Mouse (Mus musculus) hindbrain, embryonic 16.5 days (tissue): ENCODE data around the gene Atoh7. TPM values are rescaled to one million over a fixed set of nuclear protein-coding genes. Genes with fewer than 3 reads are reported as not detected.

Experiments
- ATAC-seq: fragments of 200-750 bp; cut with Nextera tagmentation; 2 replicates; pipeline ENCODE4 v1.8.0; 2017; ENCODE audit warnings: moderate TSS enrichment, moderate library complexity
- H3K27ac ChIP-seq: fragments of 300-500 bp; sonication (generic); 2 replicates; pipeline ENCODE4 v1.5.1; 2014; ENCODE audit warnings: low read depth, mild to moderate bottlenecking, control low read depth, low read length, moderate library complexity
- H3K27me3 ChIP-seq: fragments of 300-500 bp; sonication (generic); replicated peaks from 2 replicates; pipeline ENCODE4 v1.6.1; 2014; ENCODE audit warnings: low read length; ENCODE audit not compliant: control insufficient read depth, insufficient read depth
- H3K36me3 ChIP-seq: fragments of 300-500 bp; sonication (generic); 2 replicates; pipeline ENCODE4 v1.6.1; 2014; ENCODE audit warnings: mild to moderate bottlenecking, low read length, moderate library complexity, mixed read lengths; ENCODE audit not compliant: control insufficient read depth, insufficient read depth
- H3K4me1 ChIP-seq: fragments of 300-500 bp; sonication (generic); 2 replicates; pipeline ENCODE4 v1.6.1; 2014; ENCODE audit warnings: low read depth, low read length; ENCODE audit not compliant: control insufficient read depth, insufficient read depth
- H3K4me2 ChIP-seq: fragments of 300-500 bp; sonication (generic); 2 replicates; pipeline ENCODE4 v1.6.1; 2014; ENCODE audit warnings: mild to moderate bottlenecking, low read length, control low read depth, moderate library complexity
- H3K4me3 ChIP-seq: fragments of 300-500 bp; sonication (generic); 2 replicates; pipeline ENCODE4 v1.5.1; 2014; ENCODE audit warnings: mild to moderate bottlenecking, low read length, control low read depth, moderate library complexity
- H3K9ac ChIP-seq: fragments of 300-500 bp; sonication (generic); 2 replicates; pipeline ENCODE4 v1.6.1; 2014; ENCODE audit warnings: low read depth, mild to moderate bottlenecking, control low read depth, low read length, moderate library complexity
- H3K9me3 ChIP-seq: fragments of 300-500 bp; sonication (generic); 2 replicates; pipeline ENCODE4 v1.6.1; 2014; ENCODE audit warnings: mild to moderate bottlenecking, low read length, moderate library complexity; ENCODE audit not compliant: control insufficient read depth
- WGBS: fragments of 180-500 bp; shearing (Covaris S2); extraction: QIAGEN DNeasy Blood & Tissue Kit; methylation state at CpG from one replicate; pipeline ENCODE4 v1.1.7; 2014; 5-methylcytosine and 5-hydroxymethylcytosine counted together
- polyA plus RNA-seq: library from polyadenylated mRNA; unstranded; fragments of >200 nt; fragmentation: Nextera tagmentation; extraction: Ambion mirVana; gene quantifications from 2 replicates; pipeline ENCODE4 v1.2.1, GENCODE M21; 2015

Atoh7 gene
- polyA plus RNA-seq, 1 experiment from 2014 or later: 3.0 TPM

DNA sequence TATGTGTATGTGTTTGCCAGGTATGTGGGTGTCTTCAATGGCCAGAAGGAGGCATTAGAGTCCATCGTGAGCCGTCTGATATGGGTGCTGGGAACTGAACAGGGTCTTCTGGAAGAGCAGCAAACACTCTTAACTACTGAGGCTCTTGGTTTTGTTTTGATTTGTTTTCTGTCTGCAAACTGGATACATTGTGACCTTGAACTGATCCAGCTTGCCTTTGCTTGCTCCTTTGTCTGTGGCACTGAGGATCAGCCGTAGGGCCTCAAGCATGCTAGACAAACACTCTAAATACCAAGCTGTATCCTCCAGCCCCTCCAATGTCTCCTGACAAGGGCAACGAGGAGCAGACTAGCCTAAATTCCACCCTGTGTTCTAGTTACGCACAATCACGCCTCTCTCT, 27.7 kb downstream of the Atoh7 start:
- H3K4me3 ChIP-seq: no peak overlapping the region
- no peak overlapping the region for H3K4me2 ChIP-seq
- no peak for ATAC-seq
- no peak overlapping the region for H3K9ac ChIP-seq
- no peaks in the 10 kb centered on the region for H3K36me3 ChIP-seq
- no peaks in the 10 kb centered on the region for H3K4me1 ChIP-seq
- H3K27ac ChIP-seq: no peak overlapping the region
- WGBS: 92% methylated on average over 6 of the region's 6 CpGs
- no peaks in the 10 kb centered on the region for H3K27me3 ChIP-seq
- no peaks in the 10 kb centered on the region for H3K9me3 ChIP-seq

- Histone ChIP-seq H3K36me3 (no peaks in the 10 kb centered on the region), H3K9me3 (no peaks in the 10 kb centered on the region), H3K4me3 (no peak overlapping the region), H3K4me1 (no peaks in the 10 kb centered on the region), H3K9ac (no peak overlapping the region), H3K4me2 (no peak overlapping the region), H3K27ac (no peak overlapping the region), H3K27me3 (no peaks in the 10 kb centered on the region)
- 56% methylated on average over 7 of the region's 7 CpGs for WGBS
- no peak for ATAC-seq
These were observed 28.8 kb downstream of the Atoh7 start for GRCm38 (mm10) chr10:63128256-63128655.

- Histone ChIP-seq H3K4me2 (no peak overlapping the region), H3K27me3 (no peaks in the 10 kb centered on the region), H3K9me3 (no peaks in the 10 kb centered on the region), H3K4me3 (no peak overlapping the region), H3K9ac (no peak overlapping the region), H3K36me3 (no peaks in the 10 kb centered on the region), H3K27ac (no peak overlapping the region), H3K4me1 (no peaks in the 10 kb centered on the region)
- ATAC-seq: no peak
- 72% methylated on average over 7 of the region's 7 CpGs for WGBS
These were observed 31.0 kb downstream of the Atoh7 start for GRCm38 (mm10) chr10:63130500-63130899.

- Histone ChIP-seq H3K9ac (no peak overlapping the region), H3K27me3 (no peaks in the 10 kb centered on the region), H3K4me1 (no peaks in the 10 kb centered on the region), H3K9me3 (no peaks in the 10 kb centered on the region), H3K4me3 (no peak overlapping the region), H3K27ac (no peak overlapping the region), H3K4me2 (no peak overlapping the region), H3K36me3 (no peaks in the 10 kb centered on the region)
- WGBS: 93% methylated on average over 6 of the region's 6 CpGs
- ATAC-seq: no peak
These were observed 32.9 kb downstream of the Atoh7 start for GRCm38 (mm10) chr10:63132356-63132755.

GRCm38 (mm10) chr10:63133326-63133725, 33.9 kb downstream of the Atoh7 start:
- Histone ChIP-seq H3K27ac (no peak overlapping the region), H3K9me3 (no peaks in the 10 kb centered on the region), H3K27me3 (no peaks in the 10 kb centered on the region), H3K4me3 (no peak overlapping the region), H3K4me2 (no peak overlapping the region), H3K9ac (no peak overlapping the region), H3K4me1 (no peaks in the 10 kb centered on the region), H3K36me3 (no peaks in the 10 kb centered on the region)
- 93% methylated on average over 4 of the region's 4 CpGs for WGBS
- no peak for ATAC-seq

- no peak overlapping the region for H3K4me2 ChIP-seq
- H3K9ac ChIP-seq: no peak overlapping the region
- no peaks in the 10 kb centered on the region for H3K27me3 ChIP-seq
- no peaks in the 10 kb centered on the region for H3K9me3 ChIP-seq
- 53% methylated on average over 11 of the region's 12 CpGs for WGBS
- no peaks in the 10 kb centered on the region for H3K36me3 ChIP-seq
- no peak for ATAC-seq
- H3K4me1 ChIP-seq: no peaks in the 10 kb centered on the region
- H3K4me3 ChIP-seq: no peak overlapping the region
- no peak overlapping the region for H3K27ac ChIP-seq
These were observed 36.2 kb downstream of the Atoh7 start for GRCm38 (mm10) chr10:63135680-63136079.

DNA sequence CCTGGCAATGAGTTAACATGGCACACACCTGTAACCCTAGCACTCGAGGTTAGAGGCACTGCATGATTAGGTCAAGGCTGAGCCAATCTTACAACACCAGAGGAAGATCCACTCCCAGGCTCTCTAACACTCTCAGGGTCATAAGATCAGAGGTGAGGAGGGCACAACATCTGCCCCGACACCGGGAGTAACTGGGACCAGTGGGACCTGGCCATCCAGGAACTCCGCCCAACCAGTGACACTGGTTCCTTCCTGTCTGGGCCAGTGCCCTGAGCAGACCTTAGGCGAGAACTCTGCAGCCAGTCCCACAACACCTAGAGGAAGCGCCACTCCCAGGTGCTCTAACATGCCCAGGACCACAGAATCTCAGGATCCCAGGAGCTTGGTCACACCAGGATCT, 37.0 kb downstream of the Atoh7 start:
- no peak overlapping the region for H3K27ac ChIP-seq
- H3K27me3 ChIP-seq: no peaks in the 10 kb centered on the region
- 93% methylated on average over 6 of the region's 6 CpGs for WGBS
- no peak for ATAC-seq
- no peak overlapping the region for H3K4me2 ChIP-seq
- no peaks in the 10 kb centered on the region for H3K4me1 ChIP-seq
- no peaks in the 10 kb centered on the region for H3K9me3 ChIP-seq
- H3K9ac ChIP-seq: no peak overlapping the region
- H3K4me3 ChIP-seq: no peak overlapping the region
- no peaks in the 10 kb centered on the region for H3K36me3 ChIP-seq

- no peak for ATAC-seq
- H3K27me3 ChIP-seq: no peaks in the 10 kb centered on the region
- no peaks in the 10 kb centered on the region for H3K36me3 ChIP-seq
- no peaks in the 10 kb centered on the region for H3K9me3 ChIP-seq
- WGBS: 88% methylated on average over 13 of the region's 13 CpGs
- H3K9ac ChIP-seq: no peak overlapping the region
- H3K27ac ChIP-seq: no peak overlapping the region
- H3K4me1 ChIP-seq: no peaks in the 10 kb centered on the region
- H3K4me3 ChIP-seq: no peak overlapping the region
- H3K4me2 ChIP-seq: no peak overlapping the region
These were observed 43.2 kb downstream of the Atoh7 start for GRCm38 (mm10) chr10:63142660-63143059.
